In the genomic region with DNA sequence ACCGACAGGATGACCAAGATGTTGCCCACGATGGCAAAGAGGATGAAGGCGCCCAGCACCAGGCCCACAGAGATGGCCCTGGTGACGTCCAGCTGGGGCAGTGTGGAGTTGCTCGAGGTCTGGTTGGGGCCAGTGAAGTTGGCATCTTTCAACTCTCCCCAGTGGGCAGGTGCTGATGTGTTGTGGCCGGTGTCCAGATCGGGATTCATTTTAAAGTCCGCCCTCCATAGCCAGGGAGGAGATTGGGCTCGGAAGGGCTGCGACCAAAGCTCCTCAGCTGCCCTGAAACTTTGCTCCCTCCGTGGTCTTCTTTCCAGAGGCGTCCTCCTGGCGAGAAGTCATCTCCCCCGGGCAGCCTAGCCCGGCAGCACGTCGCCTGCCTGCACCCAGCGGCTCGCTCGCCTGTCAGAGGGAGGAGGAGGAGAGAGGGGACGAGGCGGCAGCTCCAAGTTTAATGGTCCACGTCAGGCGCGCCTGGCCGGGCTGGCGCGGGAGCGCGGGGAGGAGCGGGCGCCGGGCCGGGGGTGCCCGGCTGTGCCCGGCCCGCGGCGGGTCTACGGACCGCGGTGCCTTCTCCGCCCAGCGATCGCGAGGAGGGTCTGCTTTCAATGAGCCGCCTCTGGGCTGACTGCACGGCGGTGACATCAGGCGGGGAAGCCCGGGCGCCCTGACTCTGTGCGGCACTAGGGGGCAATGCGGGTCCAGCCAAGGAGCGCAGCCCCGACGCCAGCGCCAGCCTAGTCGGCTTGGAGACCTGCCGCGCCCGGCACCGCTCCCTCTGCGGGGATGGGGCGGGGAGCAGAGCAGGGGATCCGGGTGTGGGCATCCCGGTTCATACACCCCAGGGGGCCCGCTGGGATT, we compare ENCODE assay signal across 8 mouse cellular contexts.
DNase-seq lines count a peak whose midpoint lies in the region; ATAC-seq and TF ChIP-seq lines count a peak whose summit lies in the region.

No protein-coding gene starts in this region.

- H3K79me2 ChIP-seq in heart, adult 2 months (replicated peaks; ENCODE audit: control insufficient read depth, insufficient read depth, low read length), result peaks cover 1% of the 10 kb centered on the region; the same call in 1 of the 2 replicates

- peak; percentile 83 for DNase-seq in adrenal gland, postnatal 25 days
- DNase-seq in heart, adult 2 months, result peak; percentile 83 to 84
- DNase-seq in kidney, adult 18-20 months, result peak; percentile 81
- peak; percentile 88 for DNase-seq in limb, embryonic 10.5 days (ENCODE audit: low spot score)
- peak; percentile 95 for DNase-seq in midbrain, embryonic 11.5 days (ENCODE audit: low spot score, missing footprints)

- no peaks in the 10 kb centered on the region for H3K9me3 ChIP-seq in embryonic facial prominence, embryonic 12.5 days
- no peaks in the 10 kb centered on the region for H3K9me3 ChIP-seq in limb, embryonic 10.5 days (replicated peaks)
- H3K9me3 ChIP-seq in midbrain, embryonic 11.5 days (ENCODE audit: control insufficient read depth, low read length), result no peaks in the 10 kb centered on the region

- TF ChIP-seq CTCF in heart, adult 2 months (IDR thresholded peaks at IDR 0.05), result peak; percentile 77
- peak; percentile 19; the same call in 1 of the 2 replicates for TF ChIP-seq CTCF in small intestine, adult 2 months (IDR thresholded peaks at IDR 0.05; ENCODE audit: extremely low read depth, insufficient read length, insufficient replicate concordance, low read depth, low read length)

- TF ChIP-seq POLR2A in heart, adult 2 months (IDR thresholded peaks at IDR 0.05; ENCODE audit: insufficient read depth, low read depth, low read length), result no peak
- no peak for TF ChIP-seq POLR2A in small intestine, adult 2 months (IDR thresholded peaks at IDR 0.05; ENCODE audit: low read depth, low read length)

- 5% methylated on average over 63 of the region's 68 CpGs for WGBS in embryonic facial prominence, embryonic 12.5 days
- 4% methylated on average over 68 of the region's 68 CpGs for WGBS in heart, adult 2 months
- WGBS in limb, embryonic 10.5 days, result 7% methylated on average over 68 of the region's 68 CpGs
- WGBS in midbrain, embryonic 11.5 days, result 6% methylated on average over 63 of the region's 68 CpGs
- 6% methylated on average over 64 of the region's 68 CpGs for WGBS in small intestine, adult 2 months

- H3K27ac ChIP-seq in embryonic facial prominence, embryonic 12.5 days, result no peak overlapping the region
- peak overlapping the region; percentile 81 for H3K27ac ChIP-seq in heart, adult 2 months
- peak overlapping the region; percentile 21; the same call in 1 of the 2 replicates for H3K27ac ChIP-seq in limb, embryonic 10.5 days
- no peak overlapping the region for H3K27ac ChIP-seq in midbrain, embryonic 11.5 days (ENCODE audit: low read depth, low read length)
- H3K27ac ChIP-seq in small intestine, adult 2 months (ENCODE audit: insufficient read depth, low read depth, low read length), result no peak overlapping the region

- H3K4me3 ChIP-seq in embryonic facial prominence, embryonic 12.5 days, result peak overlapping the region; percentile 53
- peak overlapping the region; percentile 45 for H3K4me3 ChIP-seq in heart, adult 2 months
- peak overlapping the region; percentile 60 for H3K4me3 ChIP-seq in limb, embryonic 10.5 days
- H3K4me3 ChIP-seq in midbrain, embryonic 11.5 days (ENCODE audit: low read depth, low read length), result peak overlapping the region; percentile 55
- peak overlapping the region; percentile 30 for H3K4me3 ChIP-seq in small intestine, adult 2 months (ENCODE audit: low read depth, low read length)

- peak; percentile 96 for ATAC-seq in embryonic facial prominence, embryonic 12.5 days (ENCODE audit: insufficient number of reproducible peaks, insufficient read depth, low FRiP score, low TSS enrichment)
- peak; percentile 99 for ATAC-seq in midbrain, embryonic 11.5 days (ENCODE audit: low FRiP score)
- no peak for ATAC-seq in inflammation-experienced regulatory T-cells, adult 6 months

- intact Hi-C loops in heart, adult 2 months (cut with DNase I), result loop anchor here (2.0 to 5.0 kb wide), 4 partner anchors 91 to 496 kb away; no protein-coding TSS in a partner anchor

- peaks cover 33% of the 10 kb centered on the region for H3K27me3 ChIP-seq in embryonic facial prominence, embryonic 12.5 days
- no peaks in the 10 kb centered on the region; the same call in 1 of the 2 replicates for H3K27me3 ChIP-seq in heart, adult 2 months (ENCODE audit: control insufficient read depth, insufficient read depth, low read length)
- H3K27me3 ChIP-seq in limb, embryonic 10.5 days (ENCODE audit: low read depth, poor library complexity, severe bottlenecking), result peaks cover 48% of the 10 kb centered on the region
- peaks cover 10% of the 10 kb centered on the region for H3K27me3 ChIP-seq in midbrain, embryonic 11.5 days (ENCODE audit: control insufficient read depth, insufficient read depth, low read length)
- peaks cover 8% of the 10 kb centered on the region for H3K27me3 ChIP-seq in small intestine, adult 2 months (ENCODE audit: control insufficient read depth, insufficient read depth, low read length)

- H3K9ac ChIP-seq in embryonic facial prominence, embryonic 12.5 days, result peak overlapping the region; percentile 56
- H3K9ac ChIP-seq in heart, adult 2 months (ENCODE audit: low read depth, low read length), result peak overlapping the region; percentile 65
- H3K9ac ChIP-seq in midbrain, embryonic 11.5 days (ENCODE audit: low read length), result peak overlapping the region; percentile 65

- TF ChIP-seq EP300 in heart, adult 2 months (IDR thresholded peaks at IDR 0.05; ENCODE audit: insufficient read depth, low read depth, low read length), result no peak

- 0 out of 2 replicates have a peak, but pooled peaks cover 5% of the 10 kb centered on the region for H3K4me1 ChIP-seq in embryonic facial prominence, embryonic 12.5 days
- no peaks in the 10 kb centered on the region for H3K4me1 ChIP-seq in heart, adult 2 months (ENCODE audit: control insufficient read depth, insufficient read depth, low read length)
- H3K4me1 ChIP-seq in limb, embryonic 10.5 days, result peaks cover 8% of the 10 kb centered on the region; the same call in 1 of the 2 replicates
- H3K4me1 ChIP-seq in midbrain, embryonic 11.5 days (ENCODE audit: control insufficient read depth, insufficient read depth, low read length), result no peaks in the 10 kb centered on the region
- no peaks in the 10 kb centered on the region for H3K4me1 ChIP-seq in small intestine, adult 2 months (ENCODE audit: control insufficient read depth, insufficient read depth, insufficient read length, low read length)

- peak overlapping the region; percentile 85 for H3K4me2 ChIP-seq in embryonic facial prominence, embryonic 12.5 days (replicated peaks)
- peak overlapping the region; percentile 83 for H3K4me2 ChIP-seq in midbrain, embryonic 11.5 days

- no peaks in the 10 kb centered on the region for H3K36me3 ChIP-seq in embryonic facial prominence, embryonic 12.5 days
- no peaks in the 10 kb centered on the region for H3K36me3 ChIP-seq in heart, adult 2 months (ENCODE audit: control insufficient read depth, insufficient read depth, low read length)
- no peaks in the 10 kb centered on the region for H3K36me3 ChIP-seq in limb, embryonic 10.5 days
- no peaks in the 10 kb centered on the region for H3K36me3 ChIP-seq in midbrain, embryonic 11.5 days (ENCODE audit: control insufficient read depth, insufficient read depth, low read length)
- no peaks in the 10 kb centered on the region for H3K36me3 ChIP-seq in small intestine, adult 2 months (ENCODE audit: control insufficient read depth, insufficient read depth, low read length)

Comparison
In these comparisons a context has a peak if more than half of its experiments do, and no peak if none do; other contexts are left out.
1. H3K27ac ChIP-seq: peak in heart, adult 2 months (single experiment) and limb, embryonic 10.5 days (single experiment); none in embryonic facial prominence, embryonic 12.5 days (single experiment), midbrain, embryonic 11.5 days (single experiment) and small intestine, adult 2 months (single experiment).
2. Peak in every context shown above with its lines, with median percentiles within 50 percentile points of each other: DNase-seq, H3K4me3 ChIP-seq and H3K9ac ChIP-seq.